In genomic region chr1:152051858-152052257, GRCm38 (mm10) we compare ENCODE assay signal across 12 mouse cellular contexts. TPM values are rescaled to one million over a fixed set of nuclear protein-coding genes. Genes with fewer than 3 reads are reported as not detected.
DNase-seq lines count a peak whose midpoint lies in the region; ATAC-seq and TF ChIP-seq lines count a peak whose summit lies in the region.
"Had no signal": no experiment of that assay in that cellular context is flagged by ENCODE, and none has a peak within 500 bp of the region (broad histone marks: within the 10 kb centered on the region; RNA-seq: fewer than 3 reads in every experiment).

No protein-coding gene starts in this region.

- H3K4me3 ChIP-seq in lung, embryonic 14.5 days (ENCODE audit: low read depth, low read length) = no peak overlapping the region
- H3K4me3 ChIP-seq in hindbrain, embryonic 16.5 days (ENCODE audit: low read length) = no peak overlapping the region
- H3K4me3 ChIP-seq in midbrain, embryonic 13.5 days (replicated peaks) = no peak overlapping the region
- H3K4me3 ChIP-seq: forebrain, embryonic 10.5 days; hindbrain, embryonic 10.5 days; liver, embryonic 15.5 days had no signal

- H3K4me2 ChIP-seq in lung, embryonic 14.5 days = no peak overlapping the region
- no peak overlapping the region for H3K4me2 ChIP-seq in hindbrain, embryonic 16.5 days (ENCODE audit: low read length)
- no peak overlapping the region for H3K4me2 ChIP-seq in midbrain, embryonic 13.5 days (replicated peaks)
- H3K4me2 ChIP-seq: liver, embryonic 15.5 days had no signal

- no peak overlapping the region for H3K27ac ChIP-seq in lung, embryonic 14.5 days (ENCODE audit: low read depth)
- no peak overlapping the region for H3K27ac ChIP-seq in hindbrain, embryonic 16.5 days (ENCODE audit: low read depth, low read length)
- no peak overlapping the region for H3K27ac ChIP-seq in midbrain, embryonic 13.5 days
- H3K27ac ChIP-seq: forebrain, embryonic 10.5 days; hindbrain, embryonic 10.5 days; liver, embryonic 15.5 days had no signal

- H3K4me1 ChIP-seq in lung, embryonic 14.5 days (ENCODE audit: insufficient read depth) = peaks cover 27% of the 10 kb centered on the region; the same call in 1 of the 2 replicates
- no peaks in the 10 kb centered on the region for H3K4me1 ChIP-seq in hindbrain, embryonic 16.5 days (ENCODE audit: control insufficient read depth, insufficient read depth, low read depth, low read length)
- H3K4me1 ChIP-seq in midbrain, embryonic 13.5 days (replicated peaks) = peaks cover 27% of the 10 kb centered on the region
- H3K4me1 ChIP-seq: liver, embryonic 15.5 days had no signal

- ATAC-seq in lung, embryonic 14.5 days (ENCODE audit: insufficient read depth) = no peak
- no peak for ATAC-seq in hindbrain, embryonic 16.5 days
- ATAC-seq in midbrain, embryonic 13.5 days = no peak

- DNase-seq in testis, postnatal 14 days (ENCODE audit: low spot score) = peak; percentile 35
- DNase-seq in testis, postnatal 10 days (ENCODE audit: low spot score) = no peak
- DNase-seq in fat pad, adult 2 months (ENCODE audit: extremely low read depth, low read depth, low spot score) = peak; percentile 61
- DNase-seq in lung, embryonic 14.5 days = peak; percentile 45
- peak; percentile 36 for DNase-seq in urinary bladder, postnatal 25 days (ENCODE audit: low spot score)
- DNase-seq: gastrocnemius, postnatal 10 days; thymus, postnatal 25 days had no signal

- no peak overlapping the region for H3K9ac ChIP-seq in lung, embryonic 14.5 days
- H3K9ac ChIP-seq in hindbrain, embryonic 16.5 days (ENCODE audit: low read depth, low read length) = no peak overlapping the region
- no peak overlapping the region for H3K9ac ChIP-seq in midbrain, embryonic 13.5 days (replicated peaks)
- H3K9ac ChIP-seq: liver, embryonic 15.5 days had no signal

- H3K27me3 ChIP-seq in lung, embryonic 14.5 days (ENCODE audit: insufficient read depth, low read length) = no peaks in the 10 kb centered on the region
- no peaks in the 10 kb centered on the region for H3K27me3 ChIP-seq in hindbrain, embryonic 16.5 days (replicated peaks; ENCODE audit: control insufficient read depth, insufficient read depth, low read length)
- H3K27me3 ChIP-seq in midbrain, embryonic 13.5 days = no peaks in the 10 kb centered on the region
- H3K27me3 ChIP-seq: liver, embryonic 15.5 days had no signal

- no peak for TF ChIP-seq CTCF in lung, embryonic 14.5 days (IDR thresholded peaks at IDR 0.05; ENCODE audit: low read depth)

- H3K9me3 ChIP-seq in lung, embryonic 14.5 days (ENCODE audit: low read depth, low read length) = no peaks in the 10 kb centered on the region
- H3K9me3 ChIP-seq in hindbrain, embryonic 16.5 days (ENCODE audit: control insufficient read depth, low read length) = no peaks in the 10 kb centered on the region
- H3K9me3 ChIP-seq in midbrain, embryonic 13.5 days = no peaks in the 10 kb centered on the region
- H3K9me3 ChIP-seq: forebrain, embryonic 10.5 days; hindbrain, embryonic 10.5 days; liver, embryonic 15.5 days had no signal

- WGBS in lung, embryonic 14.5 days = 25% methylated on average over 9 of the region's 9 CpGs
- 74% methylated on average over 9 of the region's 9 CpGs for WGBS in hindbrain, embryonic 16.5 days
- 88% methylated on average over 9 of the region's 9 CpGs for WGBS in midbrain, embryonic 13.5 days

- H3K36me3 ChIP-seq in lung, embryonic 14.5 days (ENCODE audit: insufficient read depth) = no peaks in the 10 kb centered on the region
- no peaks in the 10 kb centered on the region for H3K36me3 ChIP-seq in hindbrain, embryonic 16.5 days (ENCODE audit: control insufficient read depth, insufficient read depth, low read length)
- H3K36me3 ChIP-seq in midbrain, embryonic 13.5 days = no peaks in the 10 kb centered on the region
- H3K36me3 ChIP-seq: hindbrain, embryonic 10.5 days; liver, embryonic 15.5 days had no signal

RNA-seq across cellular contexts. Expression of gene 1700025G04Rik, which starts 38.1 kb away (rescaled TPM):
- polyA plus RNA-seq in lung, embryonic 14.5 days (2014; fragmentation: Nextera tagmentation; extraction: Ambion mirVana) = 24.9 and 27.4 TPM in 2 replicates
- polyA plus RNA-seq in hindbrain, embryonic 16.5 days (2015; fragmentation: Nextera tagmentation; extraction: Ambion mirVana) = 24.9 TPM in 2 replicates
- 37.6 and 41.1 TPM in 2 replicates for polyA plus RNA-seq in midbrain, embryonic 13.5 days (2015; fragmentation: Nextera tagmentation; extraction: Ambion mirVana)
